Mouse (Mus musculus) MEL (cell line): ENCODE measurements around the gene Tmem45a.

Source experiments
- CTCF ChIP-seq, 3 experiments: IDR thresholded peaks in 2 of 3; conservative IDR thresholded peaks in 1 of 3; 2 replicates each; pipeline ENCODE4 v1.5.1; 2011 to 2012; ENCODE audit warnings: low read length in 3 of 3, low read depth in 2 of 3, mild to moderate bottlenecking in 2 of 3, improper control_type of control experiment in 1 of 3, inconsistent platforms in 1 of 3, mixed read lengths in 1 of 3, moderate library complexity in 1 of 3; ENCODE audit not compliant: control insufficient read depth in 1 of 3, insufficient read depth in 1 of 3, poor library complexity in 1 of 3, severe bottlenecking in 1 of 3
- EP300 ChIP-seq, 2 experiments: IDR thresholded peaks; 2 replicates each; pipeline ENCODE4 v1.6.1; 2011; ENCODE audit warnings: improper control_type of control experiment in 2 of 2, low read length in 2 of 2, low read depth in 1 of 2, mild to moderate bottlenecking in 1 of 2
- MAX ChIP-seq: IDR thresholded peaks from 2 replicates; pipeline ENCODE4 v1.6.1; 2011; ENCODE audit warnings: low read length, improper control_type of control experiment
- MEF2A ChIP-seq: IDR thresholded peaks from 2 replicates; pipeline ENCODE4 v1.6.1; 2014; ENCODE audit warnings: low read depth, mild to moderate bottlenecking, inconsistent platforms, low read length, improper control_type of control experiment; ENCODE audit not compliant: poor library complexity, insufficient replicate concordance, severe bottlenecking; ENCODE audit errors: extremely low read depth
- POLR2A ChIP-seq, 2 experiments: IDR thresholded peaks; 2 replicates each; pipeline ENCODE4 v1.6.1; 2011 to 2012; ENCODE audit warnings: low read length in 2 of 2, mild to moderate bottlenecking in 2 of 2, control low read depth in 1 of 2, improper control_type of control experiment in 1 of 2, low read depth in 1 of 2, moderate library complexity in 1 of 2; ENCODE audit not compliant: control insufficient read depth in 1 of 2, insufficient read depth in 1 of 2, poor library complexity in 1 of 2
- POLR2AphosphoS5 ChIP-seq: IDR thresholded peaks from 2 replicates; pipeline ENCODE4 v1.6.1; 2012; ENCODE audit warnings: low read depth, borderline replicate concordance, mild to moderate bottlenecking, inconsistent platforms, low read length, moderate library complexity, mixed read lengths
- SMC3 ChIP-seq: IDR thresholded peaks from 2 replicates; pipeline ENCODE4 v1.6.1; 2011; ENCODE audit warnings: low read depth, low read length, improper control_type of control experiment
- UBTF ChIP-seq: IDR thresholded peaks from 2 replicates; pipeline ENCODE4 v1.6.1; 2012; ENCODE audit warnings: low read depth, mild to moderate bottlenecking, inconsistent platforms, low read length, improper control_type of control experiment, moderate library complexity, borderline replicate concordance; ENCODE audit not compliant: insufficient read depth
- USF1 ChIP-seq: IDR thresholded peaks from 2 replicates; pipeline ENCODE4 v1.6.1; 2014; ENCODE audit warnings: low read depth, mild to moderate bottlenecking, inconsistent platforms, low read length, improper control_type of control experiment, moderate library complexity
- ZNF384 ChIP-seq: IDR thresholded peaks from 2 replicates; pipeline ENCODE4 v1.6.1; 2012; ENCODE audit warnings: low read depth, mild to moderate bottlenecking, inconsistent platforms, low read length, improper control_type of control experiment

DNA sequence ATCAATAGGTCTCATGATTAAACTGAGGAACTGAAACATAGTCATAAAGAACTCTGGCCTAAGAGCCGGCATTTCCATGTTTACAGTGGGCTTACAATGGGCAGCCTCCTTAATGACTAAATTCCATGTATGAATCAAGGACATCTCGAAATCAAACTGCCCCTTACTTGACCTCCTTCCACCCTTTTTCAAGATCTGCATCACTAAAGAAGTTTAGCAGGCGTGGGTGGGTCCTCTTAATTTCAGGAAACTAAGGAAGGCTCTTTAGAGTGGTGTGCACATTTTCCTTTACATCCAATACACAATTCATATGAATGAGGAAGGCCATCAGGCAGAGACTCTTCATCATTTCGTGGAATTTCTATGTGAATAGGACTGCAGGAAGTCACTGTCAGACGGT is 17.6 kb downstream of the Tmem45a start:
- no peak for TF ChIP-seq CTCF (IDR thresholded peaks at IDR 0.05 in 2 of 3, conservative IDR thresholded peaks at IDR 0.05 in 1 of 3; ENCODE audit: control insufficient read depth in 1 of 3, insufficient read depth in 1 of 3, low read depth in 2 of 3, low read length in 3 of 3, poor library complexity in 1 of 3, severe bottlenecking in 1 of 3)
- TF ChIP-seq SMC3 = no peak
- no peak for TF ChIP-seq POLR2A (IDR thresholded peaks at IDR 0.05; ENCODE audit: control insufficient read depth in 1 of 2, insufficient read depth in 1 of 2, low read depth in 1 of 2, low read length in 2 of 2, poor library complexity in 1 of 2)
- no peak for TF ChIP-seq MAX
- no peak for TF ChIP-seq ZNF384
- no peak for TF ChIP-seq EP300 (IDR thresholded peaks at IDR 0.05; ENCODE audit: low read depth in 1 of 2, low read length in 2 of 2)
- TF ChIP-seq USF1 = no peak
- no peak for TF ChIP-seq POLR2AphosphoS5
- no peak for TF ChIP-seq UBTF
- TF ChIP-seq MEF2A = no peak
